Mouse (Mus musculus): ENCODE data around the gene Eftud2.

The Eftud2 gene

DNA sequence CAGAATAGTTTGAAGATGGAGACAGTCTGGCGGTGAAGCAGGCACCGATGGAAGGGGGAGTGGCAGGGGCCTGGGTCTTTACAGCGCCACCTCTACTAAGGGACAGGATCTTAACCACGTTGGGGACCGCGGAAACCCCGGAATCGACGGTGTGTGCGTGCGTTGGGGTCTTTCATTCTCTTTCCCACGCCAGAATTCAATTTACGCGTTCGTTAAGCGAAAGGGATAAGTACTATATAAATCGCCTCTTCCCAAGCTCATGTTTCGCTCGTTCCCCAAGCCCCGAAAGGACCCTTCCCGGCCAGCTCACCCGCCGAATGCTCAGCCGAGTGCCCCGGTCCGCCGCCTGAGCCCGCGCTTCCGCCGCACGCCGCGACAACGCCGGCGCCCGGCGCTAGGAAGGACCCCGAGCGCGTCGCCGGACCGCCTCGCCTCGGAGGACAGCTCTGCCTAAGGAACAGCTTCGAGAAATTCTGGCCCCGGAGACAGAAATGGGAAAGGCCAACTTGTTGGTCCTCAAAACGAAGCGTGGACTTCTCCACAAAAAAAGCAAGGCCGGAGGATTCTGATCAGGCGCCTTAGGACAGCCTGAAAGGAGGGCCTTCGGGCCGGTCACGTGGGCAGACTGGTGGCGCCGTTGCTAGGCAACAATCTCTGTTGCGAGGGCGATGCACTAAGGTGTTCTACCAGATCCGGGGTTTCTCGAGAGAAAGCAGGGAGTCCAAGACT, at the start of gene Eftud2, which contains the start of gene Ccdc103:
Gene Eftud2, minus strand, starts transcription at position 401 of the 729 bp plus-strand sequence.
Gene Ccdc103, plus strand, starts transcription at position 620 of the 729 bp plus-strand sequence.
- DNase-seq (ENCODE audit: low read depth, low spot score): peak; percentile 89

DNA sequence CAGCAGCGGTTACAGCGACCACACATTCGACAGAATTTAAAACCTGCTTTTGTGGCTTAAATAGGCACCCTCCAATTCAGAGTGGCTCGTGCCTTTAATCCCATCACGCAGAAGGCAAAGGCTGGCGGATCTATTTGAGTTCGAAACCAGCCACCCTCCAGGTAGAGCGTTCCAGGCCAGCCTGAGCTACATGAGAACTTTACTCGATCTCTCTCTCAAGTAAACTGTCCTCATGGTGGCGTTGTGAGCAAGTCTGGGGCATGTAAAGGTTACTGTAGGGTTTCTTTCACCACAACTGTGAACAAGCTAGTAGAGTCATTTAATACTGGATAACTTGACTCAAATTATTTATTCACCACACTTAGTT, 44.5 kb upstream of the Eftud2 start:
- peak; percentile 70 for DNase-seq (ENCODE audit: low read depth, low spot score)

DNA sequence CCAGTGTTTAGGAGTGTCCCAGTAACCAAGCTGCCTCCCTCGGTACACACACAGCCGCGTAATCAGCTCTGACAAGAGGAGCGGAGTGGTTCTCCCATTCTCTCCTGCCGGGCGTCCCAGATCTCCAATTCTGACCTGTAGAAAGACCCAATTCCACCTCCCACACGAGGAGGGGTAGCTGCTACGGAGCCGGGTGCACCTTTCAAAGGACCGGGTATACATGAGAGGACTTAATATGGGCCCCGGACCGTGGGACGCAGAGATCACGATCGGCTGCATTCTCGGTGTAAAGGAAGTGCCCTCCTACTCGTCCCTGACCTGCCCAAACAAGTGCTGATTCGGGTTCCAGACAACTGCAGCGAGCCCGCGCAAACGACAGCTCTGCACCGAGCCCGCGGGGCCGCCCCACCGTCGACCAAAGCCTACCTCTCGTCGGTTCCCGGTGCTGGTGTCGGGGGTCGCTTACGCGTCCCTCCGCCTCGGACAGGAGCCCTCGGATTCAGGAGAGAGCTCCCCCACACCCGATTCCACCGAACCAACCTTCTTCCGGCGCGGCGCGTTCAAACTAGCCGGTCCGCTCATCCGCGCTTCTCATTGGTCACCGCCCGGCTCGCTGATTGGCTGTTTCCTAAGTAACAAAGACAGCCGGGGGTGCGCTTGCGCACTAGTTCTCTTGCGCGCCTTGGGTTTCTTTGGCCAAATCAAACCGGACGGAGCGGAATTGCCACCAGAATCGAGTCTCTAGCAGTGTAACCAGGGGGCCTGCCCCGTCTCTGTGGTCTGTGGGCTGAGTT, 44.0 kb upstream of the Eftud2 start, which contains the start of gene Kif18b:
Gene Kif18b, minus strand, starts transcription at position 568 of the 794 bp plus-strand sequence.
- DNase-seq (ENCODE audit: low read depth, low spot score): peak; percentile 99

DNA sequence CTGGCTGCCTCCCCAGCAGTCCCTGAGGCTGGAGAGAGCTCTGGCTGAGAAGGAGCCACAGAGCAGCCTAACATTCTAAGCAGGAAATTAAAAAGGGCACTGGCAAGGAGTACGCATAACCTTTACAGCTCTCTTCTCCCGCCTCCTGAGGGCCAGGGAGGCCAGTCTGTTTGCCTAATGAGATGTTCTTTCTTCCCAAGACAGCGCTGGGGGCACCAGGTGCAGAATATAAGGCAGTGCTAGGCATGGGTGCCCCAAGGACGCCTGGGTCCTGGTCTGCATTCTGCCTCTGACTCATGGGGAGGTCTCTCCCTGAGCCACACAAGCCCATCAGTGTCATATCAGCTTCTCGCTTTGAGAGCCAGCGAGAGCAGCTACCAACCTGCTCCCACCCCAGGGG, 40.7 kb upstream of the Eftud2 start:
- no peak for DNase-seq (ENCODE audit: low read depth, low spot score)

DNA sequence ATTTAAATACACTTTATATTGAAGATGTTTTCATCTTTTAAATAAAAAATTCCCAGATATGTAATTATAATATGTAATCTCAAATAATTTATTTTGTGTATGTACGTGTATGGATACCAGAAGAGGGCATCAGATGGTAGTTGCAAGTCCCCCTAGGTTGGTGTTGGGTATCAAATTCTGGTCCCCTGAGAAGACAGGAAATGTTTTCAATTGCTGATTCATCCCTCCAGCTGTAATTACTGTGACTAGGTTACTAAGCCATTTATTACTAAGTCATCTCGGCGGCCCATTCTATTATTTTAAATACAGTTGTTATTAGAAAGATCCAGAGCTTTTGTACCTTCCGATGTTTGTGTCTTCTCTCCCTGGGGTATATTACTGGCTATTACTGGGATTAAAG, 37.3 kb upstream of the Eftud2 start:
- DNase-seq (ENCODE audit: low read depth, low spot score): no peak

DNA sequence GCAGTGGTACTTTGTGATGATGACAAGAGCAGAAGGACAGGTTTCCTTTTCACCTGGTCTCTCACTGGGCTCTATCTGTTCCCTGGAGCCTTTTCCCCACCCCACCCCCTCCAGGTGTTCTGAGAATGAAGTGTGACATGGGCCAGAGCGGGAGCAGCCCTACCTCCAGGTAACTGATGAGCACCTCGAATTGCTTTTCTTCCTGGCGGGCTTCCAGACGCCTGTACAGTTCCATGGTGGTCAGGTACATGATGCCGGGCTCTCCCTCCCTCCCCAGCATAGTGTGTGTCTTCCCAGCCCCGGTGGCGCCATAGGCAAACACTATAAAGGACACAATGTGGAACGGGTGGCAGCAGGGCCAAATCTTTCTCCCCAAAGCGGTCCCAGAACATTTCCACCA, 34.6 kb upstream of the Eftud2 start:
- no peak for DNase-seq (ENCODE audit: low read depth, low spot score)

DNA sequence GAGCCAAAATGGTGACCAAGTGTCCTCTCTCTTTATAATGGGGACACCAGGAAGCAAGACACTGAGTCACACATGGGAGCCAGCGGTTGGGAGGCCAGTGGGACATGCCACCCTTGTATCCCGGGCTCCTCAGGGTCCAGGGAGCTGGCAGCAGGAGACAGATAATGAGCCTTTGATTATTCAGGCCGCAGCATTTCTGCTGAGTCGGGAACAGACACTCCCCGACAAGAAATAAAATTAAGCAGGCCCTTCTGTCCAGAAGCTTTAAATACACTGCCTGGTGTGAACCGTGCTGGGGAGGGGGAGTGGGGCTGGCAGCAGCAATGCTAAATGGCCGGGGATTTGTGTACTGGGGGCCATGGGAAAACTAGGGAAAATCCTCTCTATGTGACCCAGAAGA, 30.6 kb upstream of the Eftud2 start:
- DNase-seq (ENCODE audit: low read depth, low spot score): no peak

DNA sequence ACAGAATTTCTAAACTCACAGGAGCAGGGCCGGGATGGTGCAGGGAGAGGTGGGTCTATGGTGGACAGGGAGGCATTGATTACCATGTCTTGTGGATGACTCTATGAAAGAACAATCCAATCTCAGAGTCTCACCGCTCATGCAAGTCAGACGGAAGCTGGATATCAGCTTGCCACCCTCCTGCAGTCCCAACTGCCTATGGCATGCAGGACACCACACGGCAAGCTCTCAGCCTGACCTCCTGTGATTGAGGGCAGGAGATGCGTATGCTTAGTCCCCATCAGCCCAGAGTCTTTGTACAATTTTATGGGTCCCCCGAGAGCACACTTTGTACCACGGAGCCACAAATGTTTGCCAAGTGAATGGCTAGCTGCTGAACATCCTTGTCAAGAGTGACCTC, 22.9 kb upstream of the Eftud2 start:
- DNase-seq (ENCODE audit: low read depth, low spot score): no peak

DNA sequence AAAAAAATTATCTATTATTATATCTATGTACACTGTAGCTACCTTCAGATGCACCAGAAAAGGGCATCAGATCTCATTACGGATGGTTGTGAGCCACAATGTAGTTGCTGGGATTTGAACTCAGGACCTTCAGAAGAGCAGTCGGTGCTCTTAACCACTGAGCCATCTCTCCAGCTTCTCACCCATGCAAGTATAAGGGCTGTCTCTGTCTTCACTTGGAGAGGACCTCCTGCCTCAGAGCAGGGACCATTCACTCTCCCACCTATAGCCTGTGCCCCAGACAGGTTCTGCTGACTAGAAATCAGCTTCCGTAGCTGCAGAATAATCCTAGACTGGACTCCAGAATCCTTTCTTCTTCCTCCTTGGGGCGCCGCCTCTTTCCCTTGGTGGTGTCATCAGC, 21.3 kb upstream of the Eftud2 start:
- DNase-seq (ENCODE audit: low read depth, low spot score): no peak

DNA sequence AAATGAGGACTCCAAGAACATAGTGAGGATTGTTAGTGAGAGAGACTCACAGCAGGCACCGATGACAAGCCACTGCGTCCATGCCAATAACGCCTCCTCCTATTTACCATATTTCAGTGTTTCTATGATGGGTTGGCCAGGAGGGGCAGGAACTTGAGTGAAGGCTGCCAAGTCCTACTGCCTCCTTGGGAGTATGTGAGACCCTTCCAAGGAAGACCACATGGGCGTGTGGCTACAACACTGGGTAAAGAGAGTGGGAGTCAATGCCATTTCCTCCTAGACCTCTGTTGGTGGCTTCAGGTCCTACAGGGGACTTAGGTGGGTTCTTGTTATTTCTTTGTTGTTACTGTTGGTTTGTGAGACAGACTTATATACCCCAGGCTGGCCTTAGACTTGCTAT, 20.4 kb upstream of the Eftud2 start:
- DNase-seq (ENCODE audit: low read depth, low spot score): no peak

DNA sequence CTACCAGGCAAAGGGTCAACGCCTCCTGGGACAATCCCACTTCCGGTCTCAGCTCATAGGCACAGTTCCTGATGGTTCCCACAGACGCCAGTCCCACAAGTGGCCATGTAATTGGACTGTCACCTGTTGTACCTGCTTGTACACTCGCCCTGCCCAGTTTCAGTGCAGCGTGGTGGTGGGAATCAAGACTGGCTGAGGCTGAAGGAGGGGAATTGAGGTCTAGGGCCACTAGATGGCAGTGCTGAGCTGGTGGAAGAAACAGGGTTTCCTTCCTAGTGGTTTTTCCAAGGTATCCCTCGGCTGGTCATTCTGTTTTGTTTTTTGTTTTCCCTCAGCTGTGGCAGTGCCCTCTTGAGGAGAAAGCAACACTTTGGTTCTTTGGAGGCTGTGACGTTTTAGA, 20.0 kb upstream of the Eftud2 start, which contains the start of gene Gfap:
Gene Gfap, minus strand, starts transcription at position 150 of the 400 bp plus-strand sequence.
- peak; percentile 83 for DNase-seq (ENCODE audit: low read depth, low spot score)

DNA sequence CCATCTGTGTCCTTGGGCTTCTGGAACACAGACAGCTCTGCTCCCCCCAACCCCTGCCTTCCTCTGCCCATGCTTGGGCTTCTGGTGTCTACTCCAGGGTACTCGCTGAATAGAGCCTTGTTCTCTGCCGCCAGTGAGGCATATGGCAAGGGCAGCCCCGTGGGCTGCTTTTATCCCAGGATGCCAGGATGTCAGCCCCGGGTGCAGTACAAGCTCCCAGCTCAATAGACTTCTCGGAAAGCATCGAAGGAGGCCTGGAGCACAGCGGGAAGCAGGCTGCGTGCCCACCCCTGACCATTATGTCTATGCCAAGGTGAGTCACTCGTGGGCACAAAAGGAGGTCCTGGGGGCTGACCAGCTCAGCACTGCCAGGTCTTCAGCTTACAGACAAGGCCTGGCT, 17.6 kb upstream of the Eftud2 start:
- DNase-seq (ENCODE audit: low read depth, low spot score): no peak

DNA sequence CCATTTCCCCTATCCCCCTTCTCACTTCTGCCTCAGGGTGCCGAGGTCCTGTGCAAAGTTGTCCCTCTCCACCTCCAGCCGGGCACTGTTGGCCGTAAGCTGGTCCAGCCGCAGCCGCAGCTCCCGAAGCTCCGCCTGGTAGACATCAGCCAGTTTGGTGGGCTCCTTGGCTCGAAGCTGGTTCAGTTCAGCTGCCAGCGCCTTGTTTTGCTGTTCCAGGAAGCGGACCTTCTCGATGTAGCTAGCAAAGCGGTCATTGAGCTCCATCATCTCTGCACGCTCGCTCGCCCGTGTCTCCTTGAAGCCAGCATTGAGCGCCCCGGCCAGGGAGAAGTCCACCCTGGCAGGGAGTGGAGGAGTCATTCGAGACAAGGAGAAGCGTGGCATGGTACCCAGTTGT, 15.9 kb upstream of the Eftud2 start:
- no peak for DNase-seq (ENCODE audit: low read depth, low spot score)

DNA sequence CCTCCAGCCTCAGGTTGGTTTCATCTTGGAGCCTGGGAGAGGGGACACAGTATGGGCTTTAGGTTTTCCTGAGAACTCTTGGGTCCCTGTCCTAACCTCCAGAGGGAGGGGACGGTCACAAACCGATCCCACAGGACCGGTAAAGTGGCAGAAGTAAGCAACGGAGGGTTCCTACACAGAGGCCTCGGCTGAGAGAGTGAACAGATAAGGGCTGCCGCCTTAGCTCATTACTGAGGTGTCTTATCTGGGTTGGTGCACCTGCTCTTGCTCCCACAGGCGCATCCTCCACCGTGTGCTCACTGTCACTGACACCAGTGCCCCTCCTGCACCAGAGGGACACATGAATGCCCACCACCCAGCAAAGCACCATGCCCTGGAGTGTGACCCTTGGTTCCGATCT, 15.0 kb upstream of the Eftud2 start:
- DNase-seq (ENCODE audit: low read depth, low spot score): no peak

DNA sequence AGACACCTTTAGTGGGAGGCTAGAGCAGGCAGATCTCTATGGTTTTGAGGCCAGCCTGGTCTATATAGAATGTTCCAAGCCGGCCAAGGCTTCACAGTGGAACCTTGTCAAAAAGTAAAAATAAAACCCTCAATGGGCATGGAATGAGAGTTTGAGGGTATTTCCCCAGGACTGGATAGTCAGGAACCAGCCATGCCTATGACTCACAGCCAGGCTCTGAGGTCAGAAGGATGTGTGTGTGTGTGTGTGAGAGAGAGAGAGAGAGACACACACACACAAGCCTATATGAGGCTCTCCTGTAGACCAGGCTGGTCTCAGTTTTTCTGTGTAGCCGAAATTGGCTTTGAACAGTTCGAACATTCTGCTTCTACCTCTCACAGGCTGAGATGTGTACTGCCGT, 13.9 kb upstream of the Eftud2 start:
- no peak for DNase-seq (ENCODE audit: low read depth, low spot score)

DNA sequence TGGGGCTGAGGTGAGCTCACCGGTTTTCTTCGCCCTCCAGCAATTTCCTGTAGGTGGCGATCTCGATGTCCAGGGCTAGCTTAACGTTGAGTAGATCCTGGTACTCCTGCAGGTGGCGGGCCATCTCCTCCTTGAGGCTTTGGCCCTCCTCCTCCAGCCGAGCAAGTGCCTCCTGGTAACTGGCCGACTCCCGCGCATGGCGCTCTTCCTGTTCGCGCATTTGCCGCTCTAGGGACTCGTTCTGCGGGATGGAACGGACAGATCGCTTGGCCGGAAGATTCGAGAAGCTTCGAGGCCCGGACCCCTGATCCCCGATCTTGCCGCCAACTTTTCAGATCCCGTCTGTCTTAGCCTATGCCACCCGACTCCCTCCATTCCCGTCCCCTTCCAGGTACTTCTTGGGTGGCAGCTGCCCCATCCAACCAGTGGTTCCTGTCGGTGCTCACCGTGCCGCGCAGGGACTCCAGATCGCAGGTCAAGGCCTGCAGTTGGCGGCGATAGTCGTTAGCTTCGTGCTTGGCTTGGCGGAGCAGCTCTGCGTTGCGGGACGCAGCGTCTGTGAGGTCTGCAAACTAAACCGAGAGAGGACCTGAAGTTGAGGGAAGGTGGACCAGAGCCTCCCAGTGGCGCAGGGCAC, 12.3 kb upstream of the Eftud2 start:
- peak; percentile 83 for DNase-seq (ENCODE audit: low read depth, low spot score)

DNA sequence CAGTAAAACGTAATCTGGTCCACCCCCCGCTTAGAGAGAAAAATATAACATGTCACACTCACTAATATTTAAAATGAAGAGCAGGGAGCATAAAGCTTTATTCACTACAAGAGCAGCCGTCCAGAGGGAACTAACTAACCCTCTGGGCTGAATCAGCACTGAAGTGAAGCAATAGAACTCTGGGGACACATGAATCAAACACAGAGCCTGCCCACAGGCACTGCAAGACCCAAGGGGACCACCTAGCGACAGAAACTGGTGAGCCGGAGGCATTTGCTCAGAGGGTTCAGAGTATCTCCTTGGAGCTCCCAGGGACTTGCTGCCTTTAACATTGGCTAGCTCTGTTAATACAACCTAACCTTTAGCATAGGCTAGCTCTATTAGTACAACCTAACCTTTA, 9.3 kb upstream of the Eftud2 start:
- DNase-seq (ENCODE audit: low read depth, low spot score): no peak

DNA sequence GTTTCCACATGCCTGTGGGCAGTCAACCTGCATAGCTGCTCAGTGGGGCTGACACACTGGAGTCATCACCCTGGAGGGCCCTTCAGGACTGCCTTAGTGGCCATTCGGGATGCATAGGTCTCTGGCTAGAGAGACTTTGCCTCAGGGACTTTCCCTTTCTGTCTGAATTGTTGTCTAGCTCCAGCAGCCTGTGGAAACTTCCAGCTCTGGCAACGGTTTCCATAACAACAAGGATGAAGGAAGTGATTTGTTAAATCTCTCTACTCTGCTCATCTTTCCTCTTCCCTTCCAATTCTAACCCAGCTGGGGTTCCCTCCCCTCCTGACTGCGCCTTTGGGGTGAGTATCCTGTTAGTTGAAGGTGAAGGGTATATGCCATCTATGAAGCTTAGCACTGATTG, 7.3 kb upstream of the Eftud2 start:
- no peak for DNase-seq (ENCODE audit: low read depth, low spot score)

DNA sequence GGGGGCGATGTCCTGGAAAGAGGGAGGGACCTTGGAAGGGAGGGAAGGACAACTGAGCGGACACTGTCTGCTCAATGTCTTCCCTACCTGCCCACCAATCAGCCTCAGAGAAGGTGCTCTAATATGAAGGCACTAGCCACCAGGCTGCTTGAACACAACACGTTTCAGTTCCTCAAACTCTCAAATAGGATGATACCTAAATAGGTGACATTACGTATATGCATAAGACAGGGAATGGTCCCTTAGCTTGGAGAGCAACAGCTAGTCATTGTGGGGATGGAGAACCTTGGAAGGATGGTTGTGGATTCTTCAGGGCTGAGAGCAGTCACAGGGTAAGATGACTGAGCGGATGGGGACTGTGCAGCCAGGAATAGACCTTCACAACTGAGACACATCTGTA, 6.6 kb upstream of the Eftud2 start:
- DNase-seq (ENCODE audit: low read depth, low spot score): no peak

DNA sequence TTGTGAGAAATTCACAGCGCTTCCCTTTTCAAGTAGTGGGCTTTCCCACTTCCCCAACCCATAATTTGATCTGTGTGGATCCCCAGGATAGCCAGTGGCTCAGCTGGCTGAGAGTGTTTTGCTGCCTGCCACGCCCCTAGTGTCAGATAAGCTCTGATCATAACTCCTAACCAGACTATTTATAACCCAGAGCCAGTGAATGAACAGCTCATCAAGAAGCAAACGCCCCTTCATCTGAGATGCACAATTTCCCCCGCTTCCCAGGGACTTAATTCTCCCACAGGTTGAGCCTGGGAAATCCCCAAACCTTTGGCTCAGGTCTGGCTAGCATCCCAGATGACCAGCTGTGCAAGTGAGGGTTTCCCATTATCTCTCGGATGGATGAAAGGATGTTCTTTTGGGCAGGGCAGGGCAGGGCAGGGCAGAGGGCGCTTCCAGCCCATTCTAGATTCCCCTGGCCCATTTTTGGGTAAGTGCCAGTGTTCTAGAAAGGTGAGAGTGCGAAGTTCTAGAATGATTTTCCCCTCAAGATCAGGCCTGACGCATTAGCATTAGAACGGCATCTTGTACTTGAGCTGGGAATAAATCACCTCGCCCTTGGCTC, 3.9 kb upstream of the Eftud2 start, which contains the start of gene Fam187a:
Gene Fam187a, plus strand, starts transcription at position 554 of the 604 bp plus-strand sequence.
- DNase-seq (ENCODE audit: low read depth, low spot score): no peak

DNA sequence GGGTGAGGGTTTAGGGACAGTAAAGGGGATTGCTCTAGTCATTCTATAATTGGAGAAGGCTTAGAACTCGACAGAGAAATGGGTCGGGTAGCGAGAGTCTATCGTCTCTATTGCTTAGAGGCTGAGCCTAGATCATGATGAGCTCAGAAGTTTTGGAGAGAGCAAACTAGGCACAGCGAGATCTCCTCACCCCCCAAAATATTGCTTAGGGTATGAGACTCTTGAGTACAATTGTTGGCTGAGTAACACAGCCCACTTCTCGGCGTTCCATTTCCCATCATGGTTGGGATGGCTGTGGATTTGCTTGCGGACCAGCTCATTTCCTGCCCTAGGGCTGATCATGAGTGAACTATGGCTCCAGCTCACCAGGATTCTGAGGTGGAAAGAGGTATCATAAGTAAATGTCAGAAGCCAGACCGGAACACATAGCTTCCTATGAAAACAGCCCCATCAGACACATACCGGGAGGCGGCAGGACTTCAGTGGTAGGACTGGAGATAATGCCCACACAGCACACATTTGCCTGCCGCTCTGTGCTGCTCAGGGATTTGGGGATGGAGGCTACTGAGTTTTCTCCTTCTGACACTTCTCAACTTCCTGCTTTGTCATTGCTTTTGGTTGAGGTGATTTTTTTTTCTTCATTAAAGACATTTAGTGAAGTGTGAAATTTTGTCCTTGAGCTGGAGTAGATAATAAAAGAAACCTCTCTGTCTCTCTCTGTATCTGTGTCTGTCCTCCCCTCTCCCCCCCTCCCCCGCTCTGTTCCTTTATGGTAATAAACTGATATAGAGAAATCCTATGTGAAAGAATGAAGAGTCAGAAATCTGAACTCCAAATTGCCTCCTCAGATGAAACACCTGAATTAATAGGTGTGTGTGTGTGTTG, 771 bp upstream of the Eftud2 start:
- DNase-seq (ENCODE audit: low read depth, low spot score): no peak
